Mouse (Mus musculus) stomach, embryonic 16.5 days (tissue): Measurements from ENCODE around the gene Adamts16. TPM values are rescaled to one million over a fixed set of nuclear protein-coding genes. Genes with fewer than 3 reads are reported as not detected.

Source experiments
- ATAC-seq: fragments of 200-750 bp; cut with Nextera tagmentation; 2 replicates; pipeline ENCODE4 v1.8.0; 2017; ENCODE audit warnings: moderate number of reproducible peaks, moderate TSS enrichment; ENCODE audit not compliant: insufficient read depth, low FRiP score
- H3K27ac ChIP-seq: fragments of 300-500 bp; sonication (generic); 2 replicates; pipeline ENCODE4 v1.5.1; 2014; ENCODE audit warnings: low read length
- H3K27me3 ChIP-seq: fragments of 300-500 bp; sonication (generic); 2 replicates; pipeline ENCODE4 v1.6.1; 2014; ENCODE audit warnings: low read length, control low read depth, mixed read lengths; ENCODE audit not compliant: control insufficient read depth, insufficient read depth
- H3K36me3 ChIP-seq: fragments of 300-500 bp; sonication (generic); 2 replicates; pipeline ENCODE4 v1.6.1; 2014; ENCODE audit warnings: low read length; ENCODE audit not compliant: control insufficient read depth, insufficient read depth
- H3K4me1 ChIP-seq: fragments of 300-500 bp; sonication (generic); 2 replicates; pipeline ENCODE4 v1.6.1; 2014; ENCODE audit warnings: low read length, control low read depth, mixed read lengths; ENCODE audit not compliant: control insufficient read depth, insufficient read depth
- H3K4me2 ChIP-seq: fragments of 300-500 bp; sonication (generic); 2 replicates; pipeline ENCODE4 v1.6.1; 2014; ENCODE audit warnings: low read depth, low read length, mixed read lengths
- H3K4me3 ChIP-seq: fragments of 300-500 bp; sonication (generic); replicated peaks from 2 replicates; pipeline ENCODE4 v1.5.1; 2014; ENCODE audit warnings: mild to moderate bottlenecking, low read length
- H3K9ac ChIP-seq: fragments of 300-500 bp; sonication (generic); 2 replicates; pipeline ENCODE4 v1.6.1; 2014; ENCODE audit warnings: low read length
- H3K9me3 ChIP-seq: fragments of 300-500 bp; sonication (generic); replicated peaks from 2 replicates; pipeline ENCODE4 v1.6.1; 2016; ENCODE audit warnings: low read length, control low read depth; ENCODE audit not compliant: control insufficient read depth
- WGBS: fragments of 180-500 bp; shearing (Covaris S2); extraction: QIAGEN DNeasy Blood & Tissue Kit; methylation state at CpG from one replicate; pipeline ENCODE4 v1.1.7; 2014; 5-methylcytosine and 5-hydroxymethylcytosine counted together
- polyA plus RNA-seq: library from polyadenylated mRNA; unstranded; fragments of >200 nt; fragmentation: Nextera tagmentation; extraction: Ambion mirVana; gene quantifications from 2 replicates; pipeline ENCODE4 v1.2.1, GENCODE M21; 2015

The Adamts16 gene
- polyA plus RNA-seq, 1 experiment from 2014 or later = 3.7 TPM

- Histone ChIP-seq H3K4me1 (no peaks in the 10 kb centered on the region), H3K4me2 (no peak overlapping the region), H3K4me3 (no peak overlapping the region), H3K27me3 (peaks cover 19% of the 10 kb centered on the region), H3K9ac (no peak overlapping the region), H3K9me3 (no peaks in the 10 kb centered on the region), H3K36me3 (no peaks in the 10 kb centered on the region), H3K27ac (no peak overlapping the region)
- WGBS = 45% methylated on average over 4 of the region's 4 CpGs
- ATAC-seq = peak; percentile 45; the same call in 1 of the 2 replicates
Observed at GRCm38 (mm10) chr13:70842126-70842525, 515 bp upstream of the Adamts16 start.

DNA sequence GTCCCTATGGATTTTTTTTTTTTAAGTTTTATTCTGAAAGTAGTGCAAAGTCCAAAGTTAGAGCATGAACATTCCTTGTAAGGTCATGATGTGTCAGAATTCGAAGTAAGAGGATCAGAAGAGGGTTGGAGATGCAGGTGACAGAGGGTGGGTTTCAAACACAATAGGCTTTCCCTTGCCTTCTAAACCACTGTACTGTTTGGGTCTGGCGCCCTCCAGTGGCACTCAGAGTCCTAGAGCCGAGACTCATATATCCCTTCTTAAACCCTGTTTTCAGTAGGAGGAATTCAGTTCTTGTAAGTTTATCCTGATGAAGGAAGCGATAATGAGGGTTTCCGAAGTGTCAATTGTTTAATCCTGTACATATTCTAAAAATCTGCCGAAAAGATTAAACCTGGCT lies 1.4 kb downstream of the Adamts16 start:
- H3K9me3 ChIP-seq = no peaks in the 10 kb centered on the region
- H3K4me2 ChIP-seq = no peak overlapping the region
- no peak overlapping the region for H3K9ac ChIP-seq
- no peak overlapping the region for H3K27ac ChIP-seq
- no peak overlapping the region for H3K4me3 ChIP-seq
- no peaks in the 10 kb centered on the region for H3K36me3 ChIP-seq
- WGBS = 5% methylated on average over 6 of the region's 6 CpGs
- peak; percentile 46; the same call in 1 of the 2 replicates for ATAC-seq
- H3K4me1 ChIP-seq = no peaks in the 10 kb centered on the region
- peaks cover 19% of the 10 kb centered on the region for H3K27me3 ChIP-seq

DNA sequence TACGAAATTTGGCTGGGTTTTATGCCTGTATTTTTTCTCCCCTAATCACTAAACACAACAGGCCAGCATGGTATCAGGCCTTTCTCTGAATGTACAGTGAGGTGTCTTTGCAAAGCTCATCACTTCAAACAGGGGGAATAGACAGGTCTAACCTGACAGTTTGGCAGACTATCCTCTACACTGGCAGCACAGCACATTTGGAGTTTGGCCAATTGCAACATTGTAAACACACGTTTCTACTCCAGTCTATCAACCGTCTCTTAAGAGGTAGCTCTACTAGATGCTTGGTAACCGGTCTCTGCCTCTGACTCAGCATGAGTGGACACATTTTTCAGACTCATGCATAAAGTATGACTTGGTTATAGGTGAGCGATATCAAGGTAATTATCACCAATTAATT lies 4.0 kb downstream of the Adamts16 start:
- 79% methylated on average over 5 of the region's 5 CpGs for whole genome bisulfite sequencing
- no peak overlapping the region for H3K4me3 ChIP-seq
- no peaks in the 10 kb centered on the region for H3K9me3 ChIP-seq
- H3K9ac ChIP-seq = no peak overlapping the region
- H3K36me3 ChIP-seq = no peaks in the 10 kb centered on the region
- no peaks in the 10 kb centered on the region for H3K4me1 ChIP-seq
- peaks cover 18% of the 10 kb centered on the region for H3K27me3 ChIP-seq
- H3K4me2 ChIP-seq = no peak overlapping the region
- ATAC-seq = no peak
- H3K27ac ChIP-seq = no peak overlapping the region

DNA sequence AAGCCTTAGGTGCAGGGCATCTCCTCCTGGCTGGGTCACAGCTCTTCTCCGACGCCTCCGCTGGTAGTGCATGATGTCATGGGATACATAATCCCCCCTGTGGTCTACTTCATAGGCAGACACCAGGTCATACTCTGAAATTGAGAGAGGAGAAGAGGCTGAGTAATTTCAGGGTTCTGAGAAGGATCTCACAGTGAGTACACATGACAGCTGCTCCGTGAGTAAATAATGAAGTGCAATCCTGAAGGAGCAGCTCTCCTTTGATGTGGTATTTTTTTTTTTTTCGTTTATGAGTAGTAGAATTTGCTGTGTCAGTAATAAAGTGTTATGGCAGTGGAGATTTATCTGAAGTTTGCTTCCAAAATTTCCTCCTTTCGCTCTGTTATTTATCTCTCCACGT lies 5.4 kb downstream of the Adamts16 start:
- Histone ChIP-seq H3K9ac (no peak overlapping the region), H3K27ac (no peak overlapping the region), H3K4me1 (no peaks in the 10 kb centered on the region), H3K4me3 (no peak overlapping the region), H3K4me2 (no peak overlapping the region), H3K9me3 (no peaks in the 10 kb centered on the region), H3K27me3 (peaks cover 7% of the 10 kb centered on the region), H3K36me3 (no peaks in the 10 kb centered on the region)
- ATAC-seq = no peak
- 39% methylated on average over 7 of the region's 7 CpGs for WGBS

GRCm38 (mm10) chr13:70832593-70833138 lies 8.9 kb downstream of the Adamts16 start:
- Histone ChIP-seq H3K27me3 (no peaks in the 10 kb centered on the region), H3K4me2 (no peak overlapping the region), H3K36me3 (no peaks in the 10 kb centered on the region), H3K4me3 (no peak overlapping the region), H3K27ac (no peak overlapping the region), H3K9me3 (no peaks in the 10 kb centered on the region), H3K4me1 (no peaks in the 10 kb centered on the region), H3K9ac (no peak overlapping the region)
- no peak for ATAC-seq
- 88% methylated on average over 6 of the region's 6 CpGs for WGBS

DNA sequence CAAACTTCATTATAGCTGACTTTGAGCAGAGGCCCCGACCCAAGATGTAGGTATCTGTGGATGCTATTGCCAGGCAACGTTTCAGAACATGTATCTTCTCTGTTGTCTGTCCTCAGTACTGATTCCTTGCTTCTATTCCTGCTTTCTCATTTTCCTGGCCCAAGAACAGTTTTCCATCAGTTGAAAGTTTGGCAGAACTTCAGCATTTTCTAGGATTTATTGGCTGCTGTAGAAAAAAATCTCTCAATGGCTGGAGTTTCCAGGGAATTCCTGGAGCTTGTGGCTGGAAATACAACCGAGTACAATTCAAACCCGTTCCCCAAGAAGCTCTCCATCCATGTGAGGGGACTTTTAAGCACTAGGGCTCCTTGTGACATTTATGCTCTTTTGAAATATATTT lies 10.6 kb downstream of the Adamts16 start:
- no peak overlapping the region for H3K27ac ChIP-seq
- no peaks in the 10 kb centered on the region for H3K9me3 ChIP-seq
- no peaks in the 10 kb centered on the region for H3K36me3 ChIP-seq
- H3K27me3 ChIP-seq = no peaks in the 10 kb centered on the region
- no peak overlapping the region for H3K4me2 ChIP-seq
- 59% methylated on average over 4 of the region's 4 CpGs for WGBS
- no peak overlapping the region for H3K4me3 ChIP-seq
- no peak overlapping the region for H3K9ac ChIP-seq
- no peaks in the 10 kb centered on the region for H3K4me1 ChIP-seq
- ATAC-seq = no peak

- Histone ChIP-seq H3K4me3 (no peak overlapping the region), H3K27ac (no peak overlapping the region), H3K36me3 (no peaks in the 10 kb centered on the region), H3K9me3 (no peaks in the 10 kb centered on the region), H3K4me2 (no peak overlapping the region), H3K27me3 (no peaks in the 10 kb centered on the region), H3K9ac (no peak overlapping the region), H3K4me1 (no peaks in the 10 kb centered on the region)
- no peak for ATAC-seq
- WGBS = 74% methylated on average over 4 of the region's 4 CpGs
Observed at GRCm38 (mm10) chr13:70827507-70827906, 14.1 kb downstream of the Adamts16 start.

- Histone ChIP-seq H3K36me3 (no peaks in the 10 kb centered on the region), H3K4me2 (no peak overlapping the region), H3K9ac (no peak overlapping the region), H3K4me3 (no peak overlapping the region), H3K27me3 (no peaks in the 10 kb centered on the region), H3K4me1 (no peaks in the 10 kb centered on the region), H3K9me3 (no peaks in the 10 kb centered on the region), H3K27ac (no peak overlapping the region)
- ATAC-seq = no peak
- 44% methylated on average over 5 of the region's 5 CpGs for WGBS
Observed at GRCm38 (mm10) chr13:70825265-70825664, 16.3 kb downstream of the Adamts16 start.

- ATAC-seq = no peak
- Histone ChIP-seq H3K9me3 (no peaks in the 10 kb centered on the region), H3K4me3 (no peak overlapping the region), H3K4me2 (no peak overlapping the region), H3K27me3 (no peaks in the 10 kb centered on the region), H3K27ac (no peak overlapping the region), H3K4me1 (no peaks in the 10 kb centered on the region), H3K36me3 (no peaks in the 10 kb centered on the region), H3K9ac (no peak overlapping the region)
- WGBS = 40% methylated on average over 8 of the region's 8 CpGs
Observed at GRCm38 (mm10) chr13:70823757-70824156, 17.9 kb downstream of the Adamts16 start.

DNA sequence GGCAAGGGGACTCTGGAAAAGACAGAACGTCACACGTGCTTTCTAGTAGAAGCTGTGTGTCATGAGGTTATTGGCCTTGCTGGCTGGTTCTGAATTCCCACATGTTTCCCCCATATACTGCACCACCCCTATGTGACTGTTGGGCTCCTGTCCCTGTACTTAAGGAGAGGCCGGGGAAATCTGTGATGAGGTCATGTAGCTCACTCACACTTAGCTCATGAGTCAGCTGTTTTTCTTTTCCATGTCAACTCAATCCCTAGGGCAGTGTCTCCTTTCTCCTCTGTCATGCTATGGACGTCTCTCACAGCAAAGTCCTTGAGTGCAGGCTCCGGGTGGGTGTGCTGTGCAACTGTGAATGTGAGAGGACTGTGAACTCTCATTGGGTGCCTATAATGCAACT lies 22.6 kb downstream of the Adamts16 start:
- no peaks in the 10 kb centered on the region for H3K36me3 ChIP-seq
- H3K4me2 ChIP-seq = no peak overlapping the region
- no peak overlapping the region for H3K4me3 ChIP-seq
- ATAC-seq = no peak
- H3K9ac ChIP-seq = no peak overlapping the region
- no peaks in the 10 kb centered on the region for H3K27me3 ChIP-seq
- WGBS = 75% methylated on average over 5 of the region's 5 CpGs
- no peaks in the 10 kb centered on the region for H3K9me3 ChIP-seq
- no peak overlapping the region for H3K27ac ChIP-seq
- no peaks in the 10 kb centered on the region for H3K4me1 ChIP-seq
